Comparison of ENCODE assay signal across 8 mouse cellular contexts in genomic region chr2:4864008-4864816, GRCm38 (mm10). TPM values are rescaled to one million over a fixed set of nuclear protein-coding genes. Genes with fewer than 3 reads are reported as not detected.
A peak's percentile ranks its signal among the peaks of the same experiment; 100 is the strongest.
DNase-seq lines count a peak whose midpoint lies in the region; ATAC-seq and TF ChIP-seq lines count a peak whose summit lies in the region.

No protein-coding gene starts in this region.

- ATAC-seq in erythroblast, adult 5-6 weeks (replicated peaks; ENCODE audit: low FRiP score, poor library complexity, severe bottlenecking), result peak; percentile 78

- peak; percentile 60 for DNase-seq in ES-CJ7 (ENCODE audit: low read depth, low spot score)
- DNase-seq in brain, adult 2 months (ENCODE audit: low read depth, low spot score), result peak; percentile 77
- peak; percentile 87 for DNase-seq in heart, postnatal 4 days
- DNase-seq in layer of hippocampus, adult 2 months (ENCODE audit: low spot score in 2 of 2), result peak; percentile 67 to 87
- peak; percentile 84 for DNase-seq in lung, postnatal 14 days
- peak; percentile 57 for DNase-seq in retina, adult 2 months (ENCODE audit: low read depth, low spot score)
- peak; percentile 66 for DNase-seq in thymus, postnatal 25 days

- peak; percentile 83 for TF ChIP-seq CTCF in layer of hippocampus, adult 2 months (conservative IDR thresholded peaks at IDR 0.05)

- H3K27ac ChIP-seq in layer of hippocampus, adult 2 months, result no peak overlapping the region

- no peak overlapping the region for H3K4me3 ChIP-seq in layer of hippocampus, adult 2 months

RNA-seq across cellular contexts. Expression of gene Sephs1, which starts 17.2 kb away (rescaled TPM):
- 4.4 and 9.4 TPM in 2 replicates for total RNA-seq in erythroblast, adult 5-6 weeks (2015; ENCODE audit: low replicate concordance)
- total RNA-seq in erythroblast, adult 5-6 weeks (2017; ENCODE audit: low replicate concordance), result 11.8 and 12.8 TPM in 2 replicates
- total RNA-seq in heart, postnatal 4 days (2021), result 10 to 100 TPM; 41.7 to 42.0 TPM
- total RNA-seq in layer of hippocampus, adult 2 months (2021), result 10 to 100 TPM; 19.7 to 21.5 TPM

RNA-seq across cellular contexts. Expression of gene Phyh, which starts 54.6 kb away (rescaled TPM):
- total RNA-seq in erythroblast, adult 5-6 weeks (2015; ENCODE audit: low replicate concordance), result 28.0 and 31.1 TPM in 2 replicates
- 7.5 and 14.3 TPM in 2 replicates for total RNA-seq in erythroblast, adult 5-6 weeks (2017; ENCODE audit: low replicate concordance)
- 100 to 1,000 TPM; 293 to 306 TPM for total RNA-seq in heart, postnatal 4 days (2021)
- 10 to 100 TPM; 90.9 to 91.1 TPM for total RNA-seq in layer of hippocampus, adult 2 months (2021)
